Mouse (Mus musculus) myocyte (in vitro differentiated cells): ENCODE data around the gene Tll2. TPM values are rescaled to one million over a fixed set of nuclear protein-coding genes. Genes with fewer than 3 reads are reported as not detected.

Experiments
- H3K27me3 ChIP-seq: one replicate; pipeline ENCODE4 v1.6.1; 2011; ENCODE audit not compliant: control insufficient read depth, insufficient read depth, insufficient read length
- H3K36me3 ChIP-seq: one replicate; pipeline ENCODE4 v1.6.1; 2011; ENCODE audit not compliant: control insufficient read depth, insufficient read depth
- H3K4me2 ChIP-seq: one replicate; pipeline ENCODE4 v1.6.1; 2011; ENCODE audit warnings: low read depth, control low read depth
- H3K4me3 ChIP-seq: one replicate; pipeline ENCODE4 v1.5.1; 2011; ENCODE audit warnings: mild to moderate bottlenecking, control low read depth, moderate library complexity
- H3K79me2 ChIP-seq: one replicate; pipeline ENCODE4 v1.6.1; 2011; ENCODE audit not compliant: control insufficient read depth, insufficient read depth
- H3ac ChIP-seq: one replicate; pipeline ENCODE4 v1.6.1; 2011; ENCODE audit not compliant: control insufficient read depth, insufficient read length
- CEBPB ChIP-seq: IDR thresholded peaks from 2 replicates; pipeline ENCODE4 v1.6.1; 2011; ENCODE audit warnings: mild to moderate bottlenecking, moderate library complexity; ENCODE audit not compliant: poor library complexity, insufficient read depth, severe bottlenecking
- E2F4 ChIP-seq: IDR thresholded peaks from one replicate; pipeline ENCODE4 v1.6.1; 2011; ENCODE audit warnings: mild to moderate bottlenecking, control low read depth, moderate library complexity; ENCODE audit not compliant: insufficient read depth
- MAX ChIP-seq: IDR thresholded peaks from one replicate; pipeline ENCODE4 v1.6.1; 2011; ENCODE audit warnings: low read depth, mild to moderate bottlenecking, control low read depth
- MYOD1 ChIP-seq, 3 experiments: IDR thresholded peaks; one replicate each; pipeline ENCODE4 v1.6.1; 2011; ENCODE audit warnings: control low read depth in 2 of 3, low read depth in 2 of 3, mild to moderate bottlenecking in 2 of 3, moderate library complexity in 1 of 3; ENCODE audit not compliant: insufficient read length in 2 of 3, control insufficient read depth in 1 of 3
- MYOG ChIP-seq, 3 experiments: IDR thresholded peaks; one replicate each; pipeline ENCODE4 v1.6.1; 2011; ENCODE audit warnings: control low read depth in 2 of 3, low read depth in 2 of 3, mild to moderate bottlenecking in 2 of 3; ENCODE audit not compliant: insufficient read length in 2 of 3, control insufficient read depth in 1 of 3, insufficient read depth in 1 of 3
- POLR2A ChIP-seq: IDR thresholded peaks from one replicate; pipeline ENCODE4 v1.6.1; 2011; ENCODE audit warnings: low read depth, mild to moderate bottlenecking, control low read depth, moderate library complexity; ENCODE audit not compliant: insufficient read length
- POLR2AphosphoS2 ChIP-seq: IDR thresholded peaks from one replicate; pipeline ENCODE4 v1.6.1; 2011; ENCODE audit warnings: low read depth, control low read depth; ENCODE audit not compliant: insufficient read length
- REST ChIP-seq: IDR thresholded peaks from one replicate; pipeline ENCODE4 v1.6.1; 2011; ENCODE audit warnings: mild to moderate bottlenecking, control low read depth, moderate library complexity; ENCODE audit not compliant: insufficient read depth, insufficient read length
- SRF ChIP-seq: IDR thresholded peaks from one replicate; pipeline ENCODE4 v1.6.1; 2011; ENCODE audit warnings: low read depth; ENCODE audit not compliant: control insufficient read depth, insufficient read length
- TCF12 ChIP-seq: IDR thresholded peaks from one replicate; pipeline ENCODE4 v1.6.1; 2011; ENCODE audit warnings: mild to moderate bottlenecking, control low read depth; ENCODE audit not compliant: poor library complexity, insufficient read depth, severe bottlenecking
- TCF3 ChIP-seq: IDR thresholded peaks from one replicate; pipeline ENCODE4 v1.6.1; 2011; ENCODE audit warnings: low read depth, control low read depth; ENCODE audit not compliant: insufficient read length
- USF1 ChIP-seq: IDR thresholded peaks from one replicate; pipeline ENCODE4 v1.6.1; 2011; ENCODE audit warnings: low read depth, mild to moderate bottlenecking, control low read depth, moderate library complexity
- polyA plus RNA-seq: library from polyadenylated mRNA; unstranded; fragments of >200 nt; fragmentation: generic; extraction: Trizol; gene quantifications from one replicate; pipeline ENCODE4 v1.2.1, GENCODE M21; 2012; ENCODE audit warnings: missing spikeins

The Tll2 gene
- polyA plus RNA-seq, 1 experiment, result not detected

GRCm38 (mm10) chr19:41165914-41166235 is 40.8 kb downstream of the Tll2 start:
- H3ac ChIP-seq, result no peak overlapping the region
- H3K4me3 ChIP-seq, result no peak overlapping the region
- no peaks in the 10 kb centered on the region for H3K79me2 ChIP-seq
- peaks cover 69% of the 10 kb centered on the region for H3K27me3 ChIP-seq
- TF ChIP-seq E2F4 (no peak), REST (no peak), USF1 (no peak), MAX (no peak), MYOD1 (IDR thresholded peaks at IDR 0.05; ENCODE audit: control insufficient read depth in 1 of 3, insufficient read length in 2 of 3, low read depth in 2 of 3) (no peak), POLR2A (no peak), POLR2AphosphoS2 (no peak), TCF12 (no peak), CEBPB (no peak), TCF3 (no peak), MYOG (IDR thresholded peaks at IDR 0.05; ENCODE audit: control insufficient read depth in 1 of 3, insufficient read depth in 1 of 3, insufficient read length in 2 of 3, low read depth in 2 of 3) (no peak), SRF (no peak)
- no peak overlapping the region for H3K4me2 ChIP-seq
- no peaks in the 10 kb centered on the region for H3K36me3 ChIP-seq

GRCm38 (mm10) chr19:41165144-41165913 is 41.3 kb downstream of the Tll2 start:
- H3K4me3 ChIP-seq, result no peak overlapping the region
- no peaks in the 10 kb centered on the region for H3K79me2 ChIP-seq
- H3K4me2 ChIP-seq, result no peak overlapping the region
- H3K27me3 ChIP-seq, result peaks cover 69% of the 10 kb centered on the region
- H3K36me3 ChIP-seq, result no peaks in the 10 kb centered on the region
- TF ChIP-seq MAX, result no peak
- no peak for TF ChIP-seq USF1
- TF ChIP-seq POLR2A, result no peak
- TF ChIP-seq SRF, result no peak
- TF ChIP-seq TCF3, result no peak
- no peak for TF ChIP-seq POLR2AphosphoS2
- TF ChIP-seq CEBPB, result no peak
- no peak for TF ChIP-seq REST
- TF ChIP-seq TCF12, result no peak
- no peak for TF ChIP-seq MYOG (IDR thresholded peaks at IDR 0.05; ENCODE audit: control insufficient read depth in 1 of 3, insufficient read depth in 1 of 3, insufficient read length in 2 of 3, low read depth in 2 of 3)
- TF ChIP-seq E2F4, result no peak
- TF ChIP-seq MYOD1 (IDR thresholded peaks at IDR 0.05; ENCODE audit: control insufficient read depth in 1 of 3, insufficient read length in 2 of 3, low read depth in 2 of 3), result no peak
- no peak overlapping the region for H3ac ChIP-seq

- no peak for TF ChIP-seq CEBPB
- TF ChIP-seq TCF12, result no peak
- no peak for TF ChIP-seq TCF3
- TF ChIP-seq POLR2AphosphoS2, result no peak
- no peak for TF ChIP-seq MYOD1 (IDR thresholded peaks at IDR 0.05; ENCODE audit: control insufficient read depth in 1 of 3, insufficient read length in 2 of 3, low read depth in 2 of 3)
- no peak for TF ChIP-seq MAX
- TF ChIP-seq POLR2A, result no peak
- TF ChIP-seq SRF, result no peak
- no peak for TF ChIP-seq MYOG (IDR thresholded peaks at IDR 0.05; ENCODE audit: control insufficient read depth in 1 of 3, insufficient read depth in 1 of 3, insufficient read length in 2 of 3, low read depth in 2 of 3)
- TF ChIP-seq E2F4, result no peak
- TF ChIP-seq USF1, result no peak
- TF ChIP-seq REST, result no peak
- Histone ChIP-seq H3K36me3 (no peaks in the 10 kb centered on the region), H3ac (no peak overlapping the region), H3K4me3 (no peak overlapping the region), H3K27me3 (peaks cover 71% of the 10 kb centered on the region), H3K79me2 (no peaks in the 10 kb centered on the region), H3K4me2 (no peak overlapping the region)
Observed at GRCm38 (mm10) chr19:41164447-41165095, 42.1 kb downstream of the Tll2 start.

DNA sequence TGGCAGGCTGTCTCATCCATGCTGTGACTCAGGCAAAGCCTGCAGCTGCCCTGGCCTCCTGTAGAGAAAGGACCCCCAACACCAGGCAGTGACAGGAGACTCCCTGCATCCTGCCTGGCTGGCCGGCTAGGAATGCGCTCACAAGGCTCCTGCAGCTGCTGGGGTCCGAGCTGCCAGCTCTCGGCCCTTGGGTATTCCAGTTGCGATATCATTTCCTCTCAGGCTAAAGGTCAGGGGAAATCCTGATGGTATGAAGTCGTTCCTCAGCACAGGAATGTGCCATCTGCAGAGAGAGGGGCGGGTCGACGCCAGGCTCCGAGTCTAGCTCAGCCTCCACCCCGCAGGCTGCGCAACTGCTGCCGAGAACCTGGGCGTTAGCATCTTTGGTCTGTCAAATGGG is 46.2 kb downstream of the Tll2 start:
- TF ChIP-seq POLR2AphosphoS2 (no peak), SRF (no peak), TCF12 (no peak), USF1 (no peak), TCF3 (no peak), MYOG (IDR thresholded peaks at IDR 0.05; ENCODE audit: control insufficient read depth in 1 of 3, insufficient read depth in 1 of 3, insufficient read length in 2 of 3, low read depth in 2 of 3) (peak in 2 of 3 experiments; percentile 22 to 36), MYOD1 (IDR thresholded peaks at IDR 0.05; ENCODE audit: control insufficient read depth in 1 of 3, insufficient read length in 2 of 3, low read depth in 2 of 3) (no peak), REST (no peak), POLR2A (no peak)
- Histone ChIP-seq H3K79me2 (no peaks in the 10 kb centered on the region), H3K4me2 (no peak overlapping the region), H3ac (no peak overlapping the region), H3K27me3 (peaks cover 38% of the 10 kb centered on the region), H3K4me3 (no peak overlapping the region), H3K36me3 (no peaks in the 10 kb centered on the region)
